Mouse (Mus musculus): ENCODE measurements around the gene Carhsp1. TPM values are rescaled to one million over a fixed set of nuclear protein-coding genes. Genes with fewer than 3 reads are reported as not detected.

Gene Carhsp1
- total RNA-seq, 2 experiments from 2014 or later = 54.3 to 60.3 TPM

DNA sequence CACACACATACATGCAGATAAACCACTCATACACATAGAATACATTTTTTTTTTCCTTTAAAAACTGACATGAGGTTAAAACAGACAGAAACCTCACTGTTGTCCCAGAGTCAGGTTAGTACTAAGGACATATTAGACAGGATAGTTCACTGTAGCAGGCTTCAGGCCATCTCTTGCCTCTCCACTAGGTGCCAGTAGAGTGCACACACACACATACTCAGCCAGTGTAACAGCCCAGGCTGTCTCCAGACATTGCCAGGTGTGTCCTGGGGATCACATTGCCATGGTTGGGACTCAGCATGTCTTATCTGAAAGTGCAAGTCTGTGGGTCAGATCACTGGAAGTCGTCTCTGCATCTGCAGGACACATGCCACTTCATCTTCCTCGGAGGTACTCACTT lies 28.1 kb downstream of the Carhsp1 start:
- intact Hi-C loops (cut with DNase I) = loop anchor here (10.0 kb wide), 1 partner anchor 229 kb away; no protein-coding TSS in a partner anchor
- no peak for DNase-seq

DNA sequence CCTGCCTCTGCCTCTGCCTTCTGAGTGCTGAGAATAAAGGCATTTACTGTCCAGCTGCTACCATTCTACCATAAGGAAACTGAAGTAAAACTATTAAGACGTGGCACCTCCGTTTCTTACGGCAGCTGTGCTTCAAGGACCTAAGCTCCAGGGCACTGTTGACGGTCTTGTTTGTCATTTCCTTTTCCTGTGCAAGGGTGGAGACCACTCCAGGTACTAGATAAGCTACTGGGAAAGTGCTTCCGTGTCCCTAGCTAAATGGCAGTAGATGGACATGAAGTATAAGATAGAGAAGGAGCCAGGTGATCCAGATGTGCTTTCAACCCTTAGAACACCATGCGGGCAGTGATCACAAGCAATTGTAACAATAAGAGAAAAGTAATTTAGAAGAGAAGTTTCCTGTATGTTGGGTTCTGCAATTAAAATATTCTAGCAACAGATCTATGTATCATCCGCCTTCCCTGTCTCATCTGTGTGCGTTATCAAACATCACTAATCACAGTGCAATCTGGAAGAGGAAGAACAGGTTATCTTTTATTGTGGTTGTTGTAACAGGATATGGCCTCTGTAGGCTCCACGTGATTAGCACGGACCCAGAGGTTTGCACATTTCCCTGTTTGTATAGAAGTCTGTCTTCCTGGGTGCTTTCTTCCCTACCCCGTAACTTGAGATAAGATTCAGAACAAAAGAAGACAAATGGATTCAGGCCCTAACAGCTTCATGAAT lies 32.3 kb downstream of the Carhsp1 start:
- intact Hi-C loops (cut with DNase I) = loop anchor here (10.0 kb wide), 2 partner anchors 145 to 225 kb away; no protein-coding TSS in a partner anchor
- DNase-seq = no peak

DNA sequence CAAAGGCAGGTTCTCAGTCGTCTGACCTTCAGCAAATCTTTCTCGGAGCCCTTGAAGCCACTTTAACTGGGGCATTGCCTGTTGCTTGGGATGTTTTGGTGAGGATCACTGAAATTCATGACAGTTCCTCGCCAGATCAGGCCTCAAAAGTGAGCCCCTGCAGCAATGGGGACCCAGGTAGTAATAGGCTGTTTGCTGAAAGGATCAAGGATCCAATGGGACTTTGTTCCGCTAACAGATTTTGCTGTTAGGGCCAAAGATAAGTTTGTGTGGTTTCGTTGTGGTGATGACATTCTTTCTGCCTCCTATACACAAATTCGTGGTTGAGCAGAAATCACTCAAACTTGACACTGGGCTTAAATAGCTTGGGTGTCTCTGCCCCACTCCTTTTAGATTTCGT lies 33.8 kb downstream of the Carhsp1 start:
- intact Hi-C loops (cut with DNase I) = loop anchor here (10.0 kb wide), 1 partner anchor 143 kb away; no protein-coding TSS in a partner anchor

DNA sequence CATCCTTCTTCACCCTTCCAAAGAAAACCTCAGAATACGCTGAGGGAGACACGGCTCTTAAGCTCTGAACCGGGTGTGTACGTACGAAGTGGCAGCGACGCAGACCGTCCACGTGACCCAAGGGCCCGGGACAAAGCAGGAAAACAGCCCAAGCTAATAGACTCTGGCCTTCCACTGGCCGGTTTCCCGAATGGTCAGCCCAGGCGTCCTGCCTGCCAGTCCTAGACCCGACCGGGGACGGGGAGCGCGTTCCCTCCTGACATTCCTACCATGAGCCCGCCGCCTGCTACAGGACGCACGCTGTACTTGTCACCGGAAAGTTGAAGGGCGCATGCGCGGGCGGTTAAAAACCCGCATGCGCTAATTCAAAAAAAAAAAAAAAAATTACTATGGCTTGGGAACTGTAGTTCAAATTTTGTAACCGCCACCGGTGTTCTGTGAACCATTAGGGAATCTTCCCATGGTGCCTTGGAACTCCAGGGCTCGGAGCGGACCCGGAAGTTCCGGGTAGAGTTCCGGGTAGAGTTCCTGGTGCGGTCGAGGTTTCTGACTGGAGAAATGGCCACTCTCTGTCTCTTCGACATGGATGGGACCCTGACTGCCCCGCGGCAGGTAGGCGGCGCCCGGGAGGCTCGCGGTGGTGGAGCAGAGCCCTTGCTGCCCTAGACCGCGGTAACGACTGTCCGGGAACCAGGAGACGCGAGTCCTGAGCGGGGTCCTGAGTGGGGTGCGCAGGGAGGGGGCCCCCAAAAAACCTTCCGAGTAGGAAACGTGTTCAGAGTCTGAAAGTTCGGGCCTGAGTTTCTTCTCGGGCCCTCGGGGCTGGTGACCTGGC lies 34.5 kb downstream of the Carhsp1 start, which contains the start of the genes Pmm2 and Tmem186:
Gene Pmm2, plus strand, starts transcription at position 458 of the 835 bp plus-strand sequence.
Gene Tmem186, minus strand, starts transcription at position 496 of the 835 bp plus-strand sequence.
- DNase-seq = peak; percentile 86
- intact Hi-C loops (cut with DNase I) = loop anchor here (10.0 kb wide), 1 partner anchor 143 kb away; no protein-coding TSS in a partner anchor

More for the DNA sequence above, 33.8 kb downstream of the Carhsp1 start:
- DNase-seq = no peak

DNA sequence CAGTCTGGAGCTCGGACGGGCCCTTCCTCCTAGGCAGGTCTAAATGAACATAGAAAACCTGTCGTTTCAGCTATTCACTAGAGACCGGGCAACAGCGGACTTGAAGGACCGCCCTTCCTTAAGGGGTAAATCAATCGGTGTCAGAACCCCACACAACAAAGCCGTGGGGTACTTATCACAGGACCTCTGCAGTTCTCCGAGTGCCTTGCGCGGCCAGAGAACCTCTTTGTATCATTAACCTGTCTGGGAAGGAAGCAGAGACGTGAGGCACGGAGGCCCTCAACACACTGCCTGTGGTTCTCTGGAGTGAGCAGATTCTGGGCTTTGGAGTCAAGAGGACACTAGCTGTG lies 35.1 kb downstream of the Carhsp1 start:
- intact Hi-C loops (cut with DNase I) = loop anchor here (10.0 kb wide), 1 partner anchor 142 kb away; no protein-coding TSS in a partner anchor
- DNase-seq = no peak

DNA sequence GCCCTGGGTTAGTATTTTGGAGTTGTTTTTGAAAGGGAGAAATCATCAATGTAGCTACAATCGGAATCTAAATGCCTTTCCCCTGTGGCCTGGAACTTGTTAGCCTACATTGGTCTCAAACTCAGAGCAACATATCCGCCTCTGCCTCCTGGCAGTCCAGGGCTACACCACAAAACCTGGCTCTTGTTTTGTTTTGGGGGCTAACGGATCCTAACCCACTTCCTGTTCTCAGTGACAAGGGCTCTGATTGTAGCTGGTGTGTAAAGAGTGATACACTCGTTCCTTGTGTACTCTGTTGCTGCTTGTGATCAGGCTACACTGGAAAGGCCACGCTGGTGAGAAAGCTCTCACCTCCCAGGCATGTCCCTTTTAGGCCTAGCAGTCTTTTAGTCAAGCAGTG lies 40.5 kb downstream of the Carhsp1 start:
- no peak for DNase-seq
- intact Hi-C loops (cut with DNase I) = loop anchor here (10.0 kb wide), 1 partner anchor 137 kb away; no protein-coding TSS in a partner anchor

DNA sequence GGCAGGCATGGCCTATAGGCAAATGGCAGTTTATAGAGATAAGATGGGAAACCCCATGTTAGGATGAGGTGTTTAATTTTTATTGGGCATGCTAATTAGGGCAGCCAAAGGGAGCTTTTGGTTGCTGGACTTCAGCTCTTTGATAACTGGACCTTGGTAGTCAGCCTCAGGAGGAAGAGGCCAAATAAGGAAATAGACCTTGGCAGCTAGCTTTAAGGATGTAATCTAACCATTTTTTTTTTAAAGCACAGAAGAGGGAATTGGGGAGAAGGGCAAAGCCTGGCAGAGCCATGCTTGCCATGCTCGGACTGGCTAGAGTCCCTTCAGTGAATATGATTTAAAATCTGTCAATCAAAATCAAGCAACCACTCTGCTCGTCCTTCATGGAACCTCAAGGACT lies 41.5 kb downstream of the Carhsp1 start:
- intact Hi-C loops (cut with DNase I) = loop anchor here (10.0 kb wide), 1 partner anchor 136 kb away; no protein-coding TSS in a partner anchor
- no peak for DNase-seq

DNA sequence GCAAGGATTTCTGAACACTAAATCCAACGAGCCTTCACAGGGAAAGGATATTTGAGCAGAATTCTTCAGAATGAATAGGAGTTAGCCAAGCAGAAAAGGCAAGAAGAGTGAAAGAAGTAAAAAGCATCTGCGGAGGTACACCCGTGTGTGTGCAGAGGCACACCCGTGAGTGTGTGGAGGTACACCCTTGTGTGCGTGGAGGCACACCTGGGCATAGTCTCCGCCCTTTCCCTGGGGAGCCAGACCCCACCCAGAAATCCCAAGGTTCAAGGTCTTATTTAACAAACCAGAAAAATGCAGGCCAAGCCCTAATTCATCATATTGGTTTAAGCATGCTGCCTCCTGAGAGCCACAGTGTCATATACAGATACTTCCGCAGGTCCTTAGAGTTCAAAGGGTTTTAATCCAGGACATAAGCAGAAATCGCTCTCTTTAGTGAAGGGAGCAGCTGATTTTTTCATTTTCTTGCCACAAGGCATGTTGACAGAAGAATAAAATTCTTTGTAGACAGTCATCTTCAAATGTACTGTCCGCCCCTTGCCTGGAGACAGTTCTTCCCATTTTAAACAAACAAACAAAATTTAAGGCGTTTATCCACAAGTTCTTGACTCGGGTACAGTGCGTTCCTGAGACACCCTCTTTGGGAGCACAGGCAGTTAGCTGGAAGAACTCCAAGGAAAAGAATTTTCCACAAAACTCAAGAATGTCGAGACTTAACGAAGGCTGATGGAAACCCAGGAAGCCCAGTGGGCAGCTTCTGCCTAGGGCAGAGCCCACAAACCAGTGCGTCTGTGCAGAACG lies 51.4 kb downstream of the Carhsp1 start:
- intact Hi-C loops (cut with DNase I) = no loop called here
- DNase-seq = no peak

DNA sequence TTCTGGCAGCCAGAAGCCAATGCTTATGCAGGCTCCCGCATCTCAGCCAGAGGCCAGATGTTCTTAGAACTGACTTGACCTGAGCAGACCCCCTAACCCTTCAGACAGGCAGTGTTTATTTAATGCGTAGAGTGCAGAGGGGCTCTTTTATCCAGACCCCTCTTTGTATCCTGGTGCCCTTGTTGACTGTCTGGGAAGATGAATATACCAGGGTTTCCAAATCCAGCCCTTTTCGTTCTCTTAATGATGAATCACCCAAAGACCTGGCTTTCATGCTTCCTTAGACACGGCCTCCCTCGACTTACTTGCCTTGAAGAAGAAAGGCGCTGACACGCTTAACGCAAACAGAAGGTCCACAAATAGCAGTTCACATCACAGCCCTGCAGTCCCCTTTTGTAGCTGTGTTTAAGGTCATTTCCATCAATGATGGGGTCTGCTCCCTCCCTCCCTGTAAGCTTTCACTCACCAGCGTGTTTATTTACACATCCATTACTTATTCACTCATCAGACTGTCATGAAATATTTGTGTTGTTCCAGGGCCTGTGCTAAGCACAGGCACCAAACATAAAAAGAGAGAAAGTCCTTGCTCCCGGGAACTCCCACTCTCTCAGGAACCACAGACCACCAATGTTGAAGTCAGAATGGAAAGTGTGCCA lies 52.2 kb downstream of the Carhsp1 start:
- DNase-seq = no peak
- intact Hi-C loops (cut with DNase I) = no loop called here

DNA sequence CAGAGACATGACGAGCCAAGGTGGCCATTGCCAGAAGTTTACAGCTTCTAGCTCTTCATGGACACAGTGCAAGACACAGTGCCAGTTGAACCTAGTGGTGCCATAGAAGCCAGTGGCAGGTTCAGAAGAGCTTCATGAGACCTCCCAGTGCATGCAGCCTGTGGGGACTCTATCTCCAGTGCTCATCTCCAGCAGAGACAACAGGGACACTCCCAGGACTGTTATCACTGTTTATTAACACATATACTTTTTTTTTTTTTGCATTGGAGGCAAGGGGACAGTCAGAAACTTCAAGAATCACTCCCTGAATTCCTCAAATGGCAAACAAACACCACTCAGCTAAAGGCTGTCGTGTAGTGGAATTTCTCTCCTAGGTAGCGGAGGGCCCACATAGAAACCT lies 58.5 kb downstream of the Carhsp1 start:
- intact Hi-C loops (cut with DNase I) = no loop called here
- no peak for DNase-seq

DNA sequence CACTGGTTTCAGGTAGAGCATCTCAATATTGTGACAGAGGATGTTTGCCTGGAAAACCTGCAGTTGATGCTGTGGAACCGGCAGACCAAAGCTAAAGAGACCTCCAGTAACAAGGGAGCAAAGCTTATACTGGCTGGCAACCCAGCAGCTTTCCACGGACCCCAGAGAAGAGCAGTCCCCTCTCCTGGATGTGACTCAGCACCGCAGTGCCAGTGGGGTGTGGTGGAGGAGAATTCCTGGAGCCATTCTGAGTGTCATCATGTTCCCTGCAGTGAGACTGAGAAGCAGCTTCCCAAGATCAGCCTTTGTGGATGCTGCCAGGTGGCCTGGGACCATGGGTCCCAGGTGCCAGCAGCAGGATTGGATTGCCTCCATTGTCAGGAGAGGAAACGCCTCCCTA lies 58.9 kb downstream of the Carhsp1 start:
- peak; percentile 6 for DNase-seq
- intact Hi-C loops (cut with DNase I) = no loop called here

DNA sequence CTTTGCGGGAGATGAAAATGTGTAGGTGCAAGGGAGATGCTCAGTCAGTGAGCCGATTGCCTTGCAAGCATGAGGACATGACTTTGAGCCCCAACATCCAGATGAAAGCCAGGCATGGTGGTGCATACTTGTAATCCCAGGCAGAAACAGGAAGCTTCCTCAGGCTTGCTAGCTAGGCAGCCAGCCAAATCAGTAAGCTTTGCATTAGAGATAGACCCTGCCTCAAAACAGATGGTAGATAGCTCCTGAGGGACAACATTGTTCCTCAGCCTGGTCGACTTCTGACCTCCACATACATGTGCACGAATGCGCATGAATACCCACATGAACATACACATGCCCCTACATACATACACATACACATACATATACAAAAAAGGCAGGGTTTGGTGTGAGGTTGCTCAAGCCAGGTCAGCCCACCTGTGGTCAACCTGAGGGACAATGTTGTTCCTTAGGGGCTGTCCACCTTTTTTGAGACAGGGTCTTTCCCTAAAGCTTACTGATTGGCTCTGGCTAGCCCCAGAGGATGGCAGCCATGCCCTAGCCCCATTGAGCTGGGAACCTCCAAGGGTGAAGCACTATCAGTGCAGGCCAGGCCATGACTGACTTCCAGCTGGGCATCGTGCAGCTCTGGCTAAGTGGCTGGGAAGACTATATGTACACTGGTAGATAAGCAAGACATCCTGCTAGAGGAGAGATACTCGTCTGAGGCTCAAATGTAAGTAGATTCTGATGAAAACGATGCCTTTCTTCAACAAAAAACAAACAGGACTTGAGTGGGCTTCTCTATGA lies 59.5 kb downstream of the Carhsp1 start:
- intact Hi-C loops (cut with DNase I) = no loop called here
- no peak for DNase-seq

DNA sequence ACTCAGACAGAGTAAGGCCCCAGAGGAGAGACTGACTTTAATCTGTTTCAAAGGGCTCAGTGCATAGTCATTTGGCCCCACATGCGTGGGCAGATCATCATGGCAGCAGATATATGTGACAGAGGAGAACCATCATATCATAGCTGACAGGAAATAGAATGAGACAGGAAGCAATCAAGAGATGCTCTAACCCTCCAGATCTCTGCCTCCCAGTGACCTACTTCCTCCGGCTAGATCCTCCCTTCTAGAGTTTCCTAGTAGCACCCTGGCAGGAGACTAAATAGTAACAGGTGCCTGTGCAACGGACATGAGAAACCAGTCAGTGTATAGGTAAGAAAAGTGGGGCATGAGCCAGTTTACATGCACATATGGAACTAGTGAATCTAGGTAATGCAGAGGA lies 61.6 kb downstream of the Carhsp1 start:
- intact Hi-C loops (cut with DNase I) = no loop called here
- no peak for DNase-seq

Small RNA genes within 50 kb of the gene (microRNA-seq; reads per million reads assigned to microRNA genes)
- not detected for gene Gm22137

Other genes with a start within 250 kb of the Carhsp1 start
- gene Tmem114, start 247.0 kb downstream of the Carhsp1 start, total RNA-seq (2021) = under 1 TPM; 0.36 to 0.50 TPM
- 10 to 100 TPM; 46.7 to 50.9 TPM for gene Mettl22, start 201.4 kb downstream of the Carhsp1 start, total RNA-seq (2021)
- 10 to 100 TPM; 53.4 to 67.4 TPM for gene Abat, start 158.7 kb downstream of the Carhsp1 start, total RNA-seq (2021)
- gene Pmm2, start 34.5 kb downstream of the Carhsp1 start, total RNA-seq (2021) = 10 to 100 TPM; 41.4 to 42.9 TPM
- gene Tmem186, start 34.4 kb downstream of the Carhsp1 start, total RNA-seq (2021) = 10 to 100 TPM; 14.3 TPM
- not detected for gene Gm5767, start 8.6 kb upstream of the Carhsp1 start, total RNA-seq (2021)
- 100 to 1,000 TPM; 184 to 190 TPM for gene Usp7, start 120.2 kb upstream of the Carhsp1 start, total RNA-seq (2021)
- gene 1810013L24Rik, start 157.9 kb upstream of the Carhsp1 start, total RNA-seq (2021) = 100 to 1,000 TPM; 127 TPM

All from left cerebral cortex, postnatal 4 days (tissue).